Mouse (Mus musculus) megakaryocyte-erythroid progenitor cell, adult 5-6 weeks (primary cell): ENCODE measurements around the gene Zfp282. TPM values are rescaled to one million over a fixed set of nuclear protein-coding genes. Genes with fewer than 3 reads are reported as not detected.
A peak's percentile ranks its signal among the peaks of the same experiment; 100 is the strongest.

Source experiments
- ATAC-seq: replicated peaks from 2 replicates; pipeline ENCODE4 v1.8.0; 2016; ENCODE audit warnings: mild to moderate bottlenecking, inconsistent platforms; ENCODE audit not compliant: severe bottlenecking, poor library complexity, low FRiP score, low TSS enrichment
- total RNA-seq, 2 experiments: library from RNA; stranded (forward) in 1 of 2; stranded (reverse) in 1 of 2; fragments of 200-1000, 215-1000 nt in 1 of 2; fragments of >200 nt in 1 of 2; fragmentation: Nextera tagmentation in 1 of 2; gene quantifications; 2 replicates each; pipeline ENCODE4 v1.2.3; 2014 to 2017

Gene Zfp282
- total RNA-seq, 2 experiments from 2014 or later = 10.0 to 10.7 TPM

DNA sequence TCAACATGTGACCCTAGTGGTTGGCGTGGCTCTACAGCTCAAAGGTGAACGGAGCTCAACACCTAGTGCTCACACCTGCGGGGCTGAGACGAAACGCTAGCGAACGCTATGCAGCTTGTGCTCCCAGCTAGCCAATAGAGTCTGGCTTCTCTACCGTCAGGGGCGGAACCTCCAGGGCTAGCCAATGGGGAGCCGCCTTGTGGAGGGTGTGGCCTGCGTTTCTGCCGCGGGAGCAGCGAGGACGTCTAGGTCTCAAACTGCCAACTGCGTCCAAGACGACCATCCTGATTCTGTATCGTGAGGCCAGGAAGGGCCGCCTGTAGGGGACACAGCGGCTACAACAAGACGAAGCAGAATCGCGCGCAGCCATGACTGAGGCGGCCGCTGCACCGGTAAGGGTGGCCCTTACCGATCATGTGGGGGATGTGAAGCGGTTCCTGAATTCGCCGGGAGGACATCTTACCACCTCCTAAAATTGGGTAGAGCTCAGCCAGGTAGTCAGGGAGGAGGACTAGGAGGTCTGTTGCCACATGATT lies 76.3 kb downstream of the Zfp282 start, which contains the start of gene Zfp956:
Gene Zfp956 (plus strand): TSS at position 200 of the 536 bp plus-strand sequence.
- peak; percentile 98 for ATAC-seq

DNA sequence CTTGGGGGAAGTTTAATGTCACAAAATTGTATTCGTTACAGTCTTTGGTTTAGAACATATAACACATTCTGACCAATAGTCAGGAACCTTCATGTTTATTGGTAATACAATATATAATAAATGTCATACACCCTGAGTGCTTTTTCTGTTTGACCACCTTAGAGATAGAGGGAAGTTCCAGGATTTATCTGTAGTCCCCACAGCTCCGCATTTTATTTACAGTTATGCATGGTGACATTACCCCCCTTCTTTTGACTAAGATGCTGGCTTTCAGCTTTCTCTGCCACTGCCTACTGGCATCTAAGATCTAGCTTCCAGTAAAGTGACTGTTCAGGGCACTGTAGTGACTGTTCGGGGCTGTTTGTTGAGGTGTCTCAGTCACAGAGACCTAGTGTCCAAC lies 77.4 kb downstream of the Zfp282 start:
- no peak for ATAC-seq

DNA sequence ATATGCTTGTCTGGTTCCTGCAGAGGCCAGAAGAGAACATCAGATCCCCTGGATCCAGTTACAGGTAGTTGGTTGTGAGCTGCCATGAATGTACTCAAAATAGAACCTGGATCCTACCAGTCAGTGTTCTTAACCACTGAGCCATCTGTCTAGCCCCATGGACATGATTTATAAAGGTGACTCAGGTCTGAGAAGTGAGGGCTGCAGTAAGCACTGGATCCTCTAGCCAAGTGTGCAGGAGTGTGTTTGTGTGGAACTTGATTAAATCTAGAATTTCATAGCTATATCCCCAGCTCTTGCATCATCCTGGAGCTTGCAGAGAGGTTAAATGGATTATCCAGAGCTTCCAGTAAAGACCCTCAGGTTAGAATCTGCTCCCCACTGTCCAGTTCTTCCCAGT lies 80.8 kb downstream of the Zfp282 start:
- no peak for ATAC-seq

Other genes starting within 250 kb of the Zfp282 start
- 35.8 and 38.1 TPM in 2 replicates for gene Pdia4, start 63.8 kb upstream of the Zfp282 start, total RNA-seq (2014; fragmentation: Nextera tagmentation)
- 152 and 153 TPM in 2 replicates for gene Pdia4, start 63.8 kb upstream of the Zfp282 start, total RNA-seq (2017)
- 0.87 and 2.4 TPM in 2 replicates for gene Zfp786, start 46.3 kb upstream of the Zfp282 start, total RNA-seq (2014; fragmentation: Nextera tagmentation)
- gene Zfp786, start 46.3 kb upstream of the Zfp282 start, total RNA-seq (2017) = 0.70 and 4.2 TPM in 2 replicates
- gene Zfp398, start 41.5 kb upstream of the Zfp282 start, total RNA-seq (2014; fragmentation: Nextera tagmentation) = 18.4 and 19.4 TPM in 2 replicates
- gene Zfp398, start 41.5 kb upstream of the Zfp282 start, total RNA-seq (2017) = 15.7 and 20.1 TPM in 2 replicates
- gene Zfp212, start 43.3 kb downstream of the Zfp282 start, total RNA-seq (2014; fragmentation: Nextera tagmentation) = 9.7 and 14.9 TPM in 2 replicates
- gene Zfp212, start 43.3 kb downstream of the Zfp282 start, total RNA-seq (2017) = 5.6 and 9.2 TPM in 2 replicates
- gene Zfp956, start 76.2 kb downstream of the Zfp282 start, total RNA-seq (2014; fragmentation: Nextera tagmentation) = 17.5 and 20.5 TPM in 2 replicates
- gene Zfp956, start 76.2 kb downstream of the Zfp282 start, total RNA-seq (2017) = 13.2 and 20.4 TPM in 2 replicates
- 13.3 and 33.3 TPM in 2 replicates for gene Zfp777, start 171.7 kb downstream of the Zfp282 start, total RNA-seq (2014; fragmentation: Nextera tagmentation)
- 20.2 and 35.0 TPM in 2 replicates for gene Zfp777, start 171.7 kb downstream of the Zfp282 start, total RNA-seq (2017)
- 22.7 and 33.6 TPM in 2 replicates for gene Zfp746, start 209.4 kb downstream of the Zfp282 start, total RNA-seq (2014; fragmentation: Nextera tagmentation)
- gene Zfp746, start 209.4 kb downstream of the Zfp282 start, total RNA-seq (2017) = 15.1 and 18.9 TPM in 2 replicates